Mouse (Mus musculus) midbrain, postnatal 0 days (tissue): Measurements from ENCODE around the gene Adam19. TPM values are rescaled to one million over a fixed set of nuclear protein-coding genes. Genes with fewer than 3 reads are reported as not detected.

Experiments used
- ATAC-seq: fragments of 200-750 bp; cut with Nextera tagmentation; 2 replicates; pipeline ENCODE4 v1.8.0; 2017; ENCODE audit warnings: moderate number of reproducible peaks, mild to moderate bottlenecking, moderate TSS enrichment, moderate library complexity; ENCODE audit not compliant: low FRiP score
- DNase-seq: peaks from one replicate; pipeline ENCODE4 v3.0.0-alpha.2; 2015; ENCODE audit warnings: low spot score
- H3K27ac ChIP-seq: fragments of 300-500 bp; sonication (generic); 2 replicates; pipeline ENCODE4 v1.5.1; 2014; ENCODE audit warnings: low read depth, mild to moderate bottlenecking, low read length, mixed read lengths
- H3K27me3 ChIP-seq: fragments of 300-500 bp; sonication (generic); 2 replicates; pipeline ENCODE4 v1.6.1; 2014; ENCODE audit warnings: low read length, control low read depth, mixed read lengths; ENCODE audit not compliant: insufficient read depth
- H3K36me3 ChIP-seq: fragments of 300-500 bp; sonication (generic); 2 replicates; pipeline ENCODE4 v1.6.1; 2014; ENCODE audit warnings: low read length, control low read depth, mixed read lengths; ENCODE audit not compliant: insufficient read depth
- H3K4me1 ChIP-seq: fragments of 300-500 bp; sonication (generic); 2 replicates; pipeline ENCODE4 v1.6.1; 2014; ENCODE audit warnings: mild to moderate bottlenecking, control low read depth, antibody characterized with exemption, low read length, mixed read lengths; ENCODE audit not compliant: insufficient read depth
- H3K4me2 ChIP-seq: fragments of 300-500 bp; sonication (generic); 2 replicates; pipeline ENCODE4 v1.6.1; 2014; ENCODE audit warnings: low read depth, mild to moderate bottlenecking, low read length, mixed read lengths; ENCODE audit not compliant: poor library complexity, severe bottlenecking
- H3K4me3 ChIP-seq: fragments of 300-500 bp; sonication (generic); 2 replicates; pipeline ENCODE4 v1.5.1; 2014; ENCODE audit warnings: low read depth, mild to moderate bottlenecking, low read length, moderate library complexity
- H3K9ac ChIP-seq: fragments of 300-500 bp; sonication (generic); replicated peaks from 2 replicates; pipeline ENCODE4 v1.6.1; 2014; ENCODE audit warnings: mild to moderate bottlenecking, low read length, moderate library complexity, mixed read lengths; ENCODE audit not compliant: poor library complexity, severe bottlenecking
- H3K9me3 ChIP-seq: fragments of 300-500 bp; sonication (generic); 2 replicates; pipeline ENCODE4 v1.6.1; 2016; ENCODE audit warnings: low read length, control low read depth
- CTCF ChIP-seq: IDR thresholded peaks from 2 replicates; pipeline ENCODE4 v1.5.1; 2016; ENCODE audit warnings: antibody characterized with exemption, mild to moderate bottlenecking
- WGBS: fragments of 180-500 bp; shearing (Covaris S2); extraction: QIAGEN DNeasy Blood & Tissue Kit; methylation state at CpG from one replicate; pipeline ENCODE4 v1.1.7; 2014; 5-methylcytosine and 5-hydroxymethylcytosine counted together
- polyA plus RNA-seq: library from polyadenylated mRNA; unstranded; fragments of >200 nt; fragmentation: Nextera tagmentation; extraction: Ambion mirVana; gene quantifications from 2 replicates; pipeline ENCODE4 v1.2.1, GENCODE M21; 2015
- total RNA-seq: library from RNA; depleted of rRNA; stranded (reverse); fragments of >200 nt; gene quantifications from 2 replicates; pipeline ENCODE4 v1.2.3, GENCODE M21; 2014

The Adam19 gene
- total and polyA plus RNA-seq, 2 experiments from 2014 or later = 6.1 to 16.9 TPM

- no peak for TF ChIP-seq CTCF
- DNase-seq = no peak
- Histone ChIP-seq H3K4me2 (no peak overlapping the region), H3K27me3 (no peaks in the 10 kb centered on the region), H3K4me3 (no peak overlapping the region), H3K9me3 (no peaks in the 10 kb centered on the region), H3K27ac (no peak overlapping the region), H3K36me3 (no peaks in the 10 kb centered on the region), H3K4me1 (peaks cover 2% of the 10 kb centered on the region; the same call in 1 of the 2 replicates), H3K9ac (no peak overlapping the region)
- WGBS = 84% methylated on average over 6 of the region's 6 CpGs
- no peak for ATAC-seq
Observed at GRCm38 (mm10) chr11:46027952-46028814, 27.6 kb upstream of the Adam19 start.

GRCm38 (mm10) chr11:46029485-46029884 is 26.3 kb upstream of the Adam19 start:
- Histone ChIP-seq H3K4me1 (peaks cover 2% of the 10 kb centered on the region; the same call in 1 of the 2 replicates), H3K36me3 (no peaks in the 10 kb centered on the region), H3K9me3 (no peaks in the 10 kb centered on the region), H3K27me3 (no peaks in the 10 kb centered on the region), H3K27ac (no peak overlapping the region), H3K9ac (no peak overlapping the region), H3K4me3 (no peak overlapping the region), H3K4me2 (no peak overlapping the region)
- no peak for TF ChIP-seq CTCF
- WGBS = 73% methylated on average over 2 of the region's 2 CpGs
- no peak for ATAC-seq
- DNase-seq = no peak

- peak; percentile 72 for DNase-seq
- H3K4me2 ChIP-seq = no peak overlapping the region
- no peak for ATAC-seq
- no peak overlapping the region for H3K4me3 ChIP-seq
- no peak overlapping the region for H3K9ac ChIP-seq
- H3K27me3 ChIP-seq = no peaks in the 10 kb centered on the region
- H3K9me3 ChIP-seq = no peaks in the 10 kb centered on the region
- H3K4me1 ChIP-seq = peaks cover 2% of the 10 kb centered on the region; the same call in 1 of the 2 replicates
- no peak for TF ChIP-seq CTCF
- WGBS = 45% methylated on average over 2 of the region's 2 CpGs
- H3K27ac ChIP-seq = no peak overlapping the region
- no peaks in the 10 kb centered on the region for H3K36me3 ChIP-seq
Observed at GRCm38 (mm10) chr11:46030026-46030425, 25.8 kb upstream of the Adam19 start.

- DNase-seq = no peak
- H3K27ac ChIP-seq = no peak overlapping the region
- ATAC-seq = no peak
- peaks cover 2% of the 10 kb centered on the region; the same call in 1 of the 2 replicates for H3K4me1 ChIP-seq
- H3K4me2 ChIP-seq = no peak overlapping the region
- H3K9me3 ChIP-seq = no peaks in the 10 kb centered on the region
- no peak overlapping the region for H3K9ac ChIP-seq
- 73% methylated on average over 3 of the region's 3 CpGs for WGBS
- H3K36me3 ChIP-seq = no peaks in the 10 kb centered on the region
- H3K27me3 ChIP-seq = no peaks in the 10 kb centered on the region
- H3K4me3 ChIP-seq = no peak overlapping the region
- peak; percentile 24; the same call in 1 of the 2 replicates for TF ChIP-seq CTCF
Observed at GRCm38 (mm10) chr11:46031470-46031869, 24.3 kb upstream of the Adam19 start.

GRCm38 (mm10) chr11:46032956-46033355 is 22.8 kb upstream of the Adam19 start:
- Histone ChIP-seq H3K4me2 (no peak overlapping the region), H3K4me1 (peaks cover 2% of the 10 kb centered on the region; the same call in 1 of the 2 replicates), H3K27me3 (no peaks in the 10 kb centered on the region), H3K9me3 (no peaks in the 10 kb centered on the region), H3K36me3 (no peaks in the 10 kb centered on the region), H3K27ac (no peak overlapping the region), H3K4me3 (no peak overlapping the region), H3K9ac (no peak overlapping the region)
- no peak for ATAC-seq
- no peak for TF ChIP-seq CTCF
- 90% methylated on average over 7 of the region's 7 CpGs for WGBS
- DNase-seq = no peak

- no peak overlapping the region for H3K4me2 ChIP-seq
- H3K27me3 ChIP-seq = no peaks in the 10 kb centered on the region
- no peaks in the 10 kb centered on the region for H3K36me3 ChIP-seq
- ATAC-seq (no peak), DNase-seq (no peak)
- no peak overlapping the region for H3K27ac ChIP-seq
- 98% methylated on average over 10 of the region's 10 CpGs for WGBS
- no peak for TF ChIP-seq CTCF
- no peak overlapping the region for H3K4me3 ChIP-seq
- no peaks in the 10 kb centered on the region for H3K9me3 ChIP-seq
- no peak overlapping the region for H3K9ac ChIP-seq
- no peaks in the 10 kb centered on the region for H3K4me1 ChIP-seq
Observed at GRCm38 (mm10) chr11:46036374-46036773, 19.4 kb upstream of the Adam19 start.
